Mouse (Mus musculus): ENCODE measurements around the gene Nr2c1.

Gene Nr2c1

DNA sequence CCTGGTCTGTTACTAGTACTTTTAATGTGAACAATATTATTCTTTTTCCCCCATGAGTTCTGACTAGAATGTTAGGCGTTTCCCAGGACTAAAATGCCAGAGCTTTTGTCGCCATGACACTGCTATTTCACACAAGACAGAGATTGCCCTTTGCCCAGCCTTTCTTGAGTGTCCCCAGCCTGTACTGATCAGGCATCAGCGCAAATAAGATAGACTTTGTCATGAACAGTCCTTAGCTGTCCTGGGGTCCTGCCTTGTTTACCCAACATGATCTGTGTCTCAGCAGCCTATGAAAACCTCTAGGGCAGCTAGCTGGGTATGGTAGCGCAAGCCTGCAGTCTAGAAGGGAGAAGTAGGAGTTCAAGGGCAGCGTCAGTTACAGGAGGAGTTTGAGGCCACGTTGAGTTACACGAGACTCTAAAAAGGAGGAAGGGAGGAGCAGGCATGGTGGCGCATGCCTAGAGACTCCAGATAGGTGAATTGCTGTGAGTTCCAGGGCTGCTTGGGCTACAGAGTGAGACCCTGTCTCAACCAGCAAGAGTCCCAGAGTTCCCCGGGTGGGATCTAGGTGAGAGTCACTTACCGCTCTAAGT, 8.8 kb upstream of the Nr2c1 start:
- no peak for DNase-seq (ENCODE audit: low spot score in 2 of 2)

DNA sequence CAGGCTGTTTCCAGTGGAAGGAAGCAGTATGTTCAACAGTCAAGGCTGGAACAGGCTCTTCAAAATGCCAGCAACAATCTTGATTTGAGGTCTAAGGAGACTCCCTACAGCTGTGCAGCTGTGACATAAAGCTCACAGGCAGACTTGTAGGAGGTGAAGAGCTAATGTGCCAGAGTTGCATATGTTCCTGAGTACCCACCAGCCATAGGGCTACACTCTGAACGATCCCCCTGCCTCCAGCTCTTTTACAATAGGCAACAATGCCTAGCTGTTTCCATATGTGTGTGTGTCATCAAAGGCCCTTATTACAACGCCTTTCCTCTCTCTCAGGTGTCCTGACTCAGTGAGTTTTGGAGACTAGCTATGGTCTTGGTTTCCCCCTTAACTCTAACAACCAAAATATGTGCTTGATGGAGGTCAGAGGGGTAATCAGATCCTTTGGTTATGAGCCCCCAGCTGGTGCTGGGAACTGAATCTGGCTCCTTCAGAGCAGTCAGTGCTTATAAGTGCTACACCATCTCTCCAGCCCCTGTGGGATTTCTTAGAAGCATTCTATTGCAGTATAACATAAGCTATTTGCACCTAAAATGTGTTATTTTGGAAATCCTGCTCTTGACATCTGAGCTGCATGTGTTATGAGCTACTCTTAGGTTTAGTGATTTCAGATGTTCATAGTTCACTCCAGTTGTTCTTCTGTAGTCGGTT, 7.4 kb upstream of the Nr2c1 start:
- no peak for DNase-seq (ENCODE audit: low spot score in 2 of 2)

DNA sequence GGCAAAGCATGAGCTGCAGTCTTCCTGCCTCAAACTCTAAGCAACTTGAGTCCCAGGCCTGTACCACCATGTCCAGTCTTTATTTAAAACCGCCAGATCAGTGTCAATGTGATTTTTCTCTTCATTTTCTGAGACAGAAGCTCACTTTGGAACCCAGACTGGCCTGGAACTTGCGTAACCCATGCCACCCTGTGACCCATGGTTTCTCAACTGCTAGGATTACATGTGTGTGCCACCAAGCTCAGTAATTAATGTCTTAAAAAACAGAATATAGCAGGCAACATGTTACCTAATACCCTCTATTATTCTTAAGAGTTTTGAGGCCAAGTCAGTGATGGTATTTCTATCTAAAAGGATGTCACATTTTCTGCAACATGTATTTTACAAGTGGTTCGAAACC, 5.4 kb upstream of the Nr2c1 start:
- no peak for DNase-seq (ENCODE audit: low spot score in 2 of 2)

DNA sequence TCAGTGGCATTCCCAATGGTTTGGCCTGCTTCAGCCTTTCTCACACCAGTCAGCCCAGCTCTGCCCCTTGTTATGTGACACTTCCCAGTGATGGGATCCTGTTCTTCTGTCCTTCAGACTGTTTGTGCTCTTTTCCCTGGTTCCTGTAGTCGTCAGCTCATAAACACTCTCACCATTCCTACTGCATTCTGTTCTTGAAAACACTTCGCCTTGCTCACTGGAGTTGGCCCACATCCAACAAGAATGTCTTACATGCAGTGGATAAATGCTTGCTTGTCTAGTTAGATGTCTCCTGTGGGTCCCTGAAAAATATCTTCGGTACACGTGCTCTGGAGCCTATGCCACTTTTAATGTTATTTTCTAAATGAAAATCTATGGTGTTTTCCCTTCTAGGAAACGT, 3.2 kb upstream of the Nr2c1 start:
- DNase-seq (ENCODE audit: low spot score in 2 of 2), result no peak

DNA sequence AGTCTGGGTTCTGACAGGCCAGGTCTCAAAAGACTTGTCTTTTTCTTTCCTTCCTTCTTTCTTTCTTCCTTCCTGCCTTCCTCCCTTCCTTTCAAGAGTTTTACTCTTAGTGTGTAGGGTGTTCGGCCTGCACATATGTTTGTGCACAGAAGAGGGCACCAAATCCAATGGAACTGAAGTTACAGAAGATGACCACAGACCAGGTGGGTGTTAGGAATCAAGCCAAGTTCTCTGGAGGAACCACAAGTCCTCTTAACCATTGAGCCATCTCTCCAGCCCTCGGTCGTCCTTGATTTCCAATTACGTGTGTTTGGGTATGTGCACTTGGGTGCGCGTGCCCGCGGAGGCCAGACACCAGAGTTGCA, 450 bp upstream of the Nr2c1 start:
- no peak for DNase-seq (ENCODE audit: low spot score in 2 of 2)

DNA sequence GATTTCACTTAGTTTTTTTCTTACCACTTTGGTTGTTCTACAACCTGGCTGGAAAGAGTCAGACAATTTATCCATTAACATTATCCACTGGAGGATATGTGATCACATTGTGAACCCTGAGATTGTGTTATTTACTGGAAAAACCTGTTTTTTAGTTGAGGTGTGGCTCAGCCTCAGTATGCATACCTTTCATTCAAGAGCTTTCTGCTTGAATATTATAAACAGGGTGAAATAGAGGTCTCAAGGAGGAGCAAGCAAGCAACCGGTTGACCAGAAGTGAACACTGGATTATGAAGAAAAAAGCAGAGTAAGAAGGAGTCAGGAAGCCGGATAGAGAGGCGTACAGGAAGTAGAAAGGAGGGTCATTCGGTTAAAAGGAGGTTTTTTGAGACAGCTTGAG, 3.7 kb downstream of the Nr2c1 start:
- DNase-seq (ENCODE audit: low spot score in 2 of 2), result no peak

DNA sequence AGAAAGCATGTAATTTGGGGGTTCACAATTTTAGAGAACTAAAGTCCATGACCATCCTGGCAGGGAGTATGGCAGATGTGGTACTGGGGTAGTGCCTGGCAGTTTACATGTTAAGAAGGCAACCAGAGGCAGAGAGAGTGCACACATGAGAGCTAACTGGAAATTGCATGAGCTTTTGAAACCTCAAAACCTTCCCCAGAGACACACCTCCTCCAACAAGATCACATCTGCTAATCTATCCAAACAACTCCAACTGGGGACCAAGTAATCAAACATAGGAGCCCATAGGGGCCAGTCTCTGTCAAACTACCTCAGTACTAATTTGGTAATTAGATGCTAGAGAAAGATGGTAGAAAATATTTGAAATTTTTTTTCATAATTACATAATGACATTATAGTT, 6.0 kb downstream of the Nr2c1 start:
- DNase-seq (ENCODE audit: low spot score in 2 of 2), result no peak

DNA sequence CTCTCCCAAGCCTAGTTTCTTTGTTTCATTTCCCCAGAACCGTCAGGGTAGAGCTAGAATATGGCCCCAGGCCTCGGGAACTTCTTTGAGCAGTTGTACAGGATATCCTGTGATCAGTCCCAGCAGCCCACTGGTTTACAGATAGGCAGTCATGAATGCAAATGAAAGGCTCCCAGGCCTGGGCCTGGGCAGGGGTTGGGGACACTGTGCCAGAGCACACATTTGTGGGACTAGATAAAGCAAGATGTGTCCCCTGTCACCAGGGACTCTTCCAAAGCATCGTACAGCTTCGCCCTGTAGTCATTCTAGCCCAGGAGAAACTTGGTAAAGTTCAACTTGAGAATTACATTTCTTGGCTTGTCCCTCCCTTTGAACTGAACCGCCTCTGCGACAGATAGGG, 11.1 kb downstream of the Nr2c1 start:
- DNase-seq (ENCODE audit: low spot score in 2 of 2), result no peak

DNA sequence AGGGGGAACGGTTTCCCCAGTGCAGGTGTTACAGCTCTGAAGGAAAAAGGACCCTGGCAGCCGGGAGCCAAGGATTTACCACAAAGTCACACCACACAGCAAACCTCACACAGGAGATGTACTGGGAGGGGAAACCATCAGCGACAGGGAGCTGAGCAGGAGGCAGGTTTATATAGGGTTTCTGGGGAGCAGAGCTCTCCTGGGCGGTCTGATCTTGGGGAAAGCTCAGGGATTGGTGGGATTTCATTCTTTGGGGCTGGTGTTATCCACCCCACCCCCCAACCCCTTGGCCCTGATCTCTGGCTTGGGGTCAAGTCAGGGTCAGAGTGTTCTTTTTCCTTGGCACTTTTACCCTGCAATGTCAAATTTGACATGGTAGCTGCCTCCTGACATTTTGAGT, 11.6 kb downstream of the Nr2c1 start:
- DNase-seq (ENCODE audit: low spot score in 2 of 2), result no peak

DNA sequence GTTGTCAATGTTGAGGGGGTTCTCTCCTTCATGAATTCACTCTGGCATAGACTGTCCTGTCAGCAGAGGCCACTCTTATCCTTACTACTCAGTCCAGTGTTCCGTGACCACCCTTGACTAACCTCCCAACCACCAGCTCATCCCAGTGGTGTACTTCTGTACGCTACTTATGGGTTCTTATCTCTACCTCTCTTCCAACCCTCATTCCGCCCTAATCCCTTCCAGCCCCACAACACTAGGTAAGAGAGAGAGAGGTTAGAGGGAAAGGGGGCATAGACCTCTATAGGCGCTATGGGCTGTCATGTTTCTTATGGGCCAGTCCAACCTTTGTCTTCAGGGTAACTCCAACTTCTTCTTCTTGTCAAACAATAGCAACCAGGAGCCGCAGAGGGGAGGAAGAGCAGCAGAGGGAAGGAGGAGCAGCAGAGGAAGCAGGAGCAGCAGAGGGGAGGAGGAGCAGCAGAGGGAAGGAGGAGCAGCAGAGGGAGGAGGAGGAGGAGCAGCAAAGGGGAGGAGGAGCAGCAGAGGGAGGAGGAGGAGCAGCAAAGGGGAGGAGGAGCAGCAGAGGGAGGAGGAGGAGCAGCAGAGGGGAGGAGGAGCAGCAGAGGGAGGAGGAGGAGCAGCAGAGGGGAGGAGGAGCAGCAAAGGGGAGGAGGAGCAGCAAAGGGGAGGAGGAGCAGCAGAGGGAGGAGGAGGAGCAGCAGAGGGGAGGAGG, 13.4 kb downstream of the Nr2c1 start:
- no peak for DNase-seq (ENCODE audit: low spot score in 2 of 2)

DNA sequence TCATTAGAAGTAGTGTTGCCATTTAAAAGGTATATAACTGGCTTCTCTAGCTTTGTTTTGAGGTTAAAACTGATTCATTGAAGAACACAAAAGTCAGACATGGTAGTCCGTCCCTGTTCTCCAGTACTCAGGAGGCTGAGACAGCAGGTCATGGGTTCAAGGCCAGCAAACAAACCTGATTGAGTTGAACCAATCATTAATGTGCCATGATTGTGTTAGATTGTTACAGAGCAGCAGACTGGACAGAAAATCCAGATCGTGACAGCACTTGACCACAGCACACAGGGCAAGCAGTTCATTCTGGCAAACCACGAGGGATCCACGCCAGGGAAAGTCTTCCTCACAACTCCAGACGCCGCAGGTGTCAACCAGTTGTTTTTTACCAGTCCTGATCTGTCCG, 14.2 kb downstream of the Nr2c1 start:
- DNase-seq (ENCODE audit: low spot score in 2 of 2), result no peak

DNA sequence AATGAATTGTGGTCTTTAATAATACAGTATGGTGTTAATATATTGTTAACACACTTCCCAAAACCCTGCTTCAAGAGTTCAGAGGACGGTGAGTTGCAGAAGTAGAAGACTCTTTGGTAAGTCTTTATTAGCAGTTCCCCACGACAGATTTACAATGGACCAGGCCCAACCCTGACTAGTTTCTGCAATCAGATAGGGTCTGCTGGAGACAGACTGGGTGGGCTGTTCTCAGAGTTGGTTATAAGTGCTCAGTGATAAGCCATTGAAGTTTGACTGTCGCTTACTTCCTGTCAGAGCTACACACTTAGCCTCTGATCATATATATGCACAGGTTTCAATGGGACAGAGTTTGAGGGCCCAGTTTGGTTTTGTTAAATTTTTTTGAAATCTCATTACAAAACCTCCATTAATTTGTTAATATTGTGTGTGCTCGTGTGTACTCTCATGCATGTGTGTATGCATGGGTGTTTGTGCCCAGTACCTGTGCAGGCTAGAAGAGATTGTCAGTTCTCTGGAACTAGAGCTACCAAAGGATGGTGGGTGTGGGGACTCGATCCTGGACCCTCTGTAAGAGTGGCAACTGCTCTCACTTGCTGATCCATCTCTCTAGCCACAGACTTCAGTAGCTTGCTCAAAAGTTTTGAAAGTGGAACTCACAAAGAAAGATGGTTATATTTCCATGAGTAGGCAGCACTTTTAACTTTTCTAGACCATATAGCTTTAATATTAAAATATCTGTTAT, 16.5 kb downstream of the Nr2c1 start:
- DNase-seq (ENCODE audit: low spot score in 2 of 2), result no peak

DNA sequence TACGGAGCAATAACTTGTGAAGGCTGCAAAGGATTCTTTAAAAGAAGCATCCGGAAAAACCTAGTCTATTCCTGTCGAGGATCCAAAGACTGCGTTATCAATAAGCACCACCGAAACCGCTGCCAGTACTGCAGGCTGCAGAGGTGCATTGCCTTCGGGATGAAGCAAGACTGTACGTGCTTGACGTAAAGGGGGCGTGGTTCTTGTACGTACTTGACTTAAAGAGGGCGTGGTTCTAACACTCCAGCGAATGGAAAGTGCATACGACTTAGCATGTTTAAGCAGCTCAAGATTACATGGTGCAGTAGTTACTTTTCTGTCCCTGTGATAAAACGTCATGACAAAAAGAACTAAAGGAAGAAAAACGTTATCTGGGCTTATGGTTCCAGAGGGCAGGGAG, 17.6 kb downstream of the Nr2c1 start:
- no peak for DNase-seq (ENCODE audit: low spot score in 2 of 2)

DNA sequence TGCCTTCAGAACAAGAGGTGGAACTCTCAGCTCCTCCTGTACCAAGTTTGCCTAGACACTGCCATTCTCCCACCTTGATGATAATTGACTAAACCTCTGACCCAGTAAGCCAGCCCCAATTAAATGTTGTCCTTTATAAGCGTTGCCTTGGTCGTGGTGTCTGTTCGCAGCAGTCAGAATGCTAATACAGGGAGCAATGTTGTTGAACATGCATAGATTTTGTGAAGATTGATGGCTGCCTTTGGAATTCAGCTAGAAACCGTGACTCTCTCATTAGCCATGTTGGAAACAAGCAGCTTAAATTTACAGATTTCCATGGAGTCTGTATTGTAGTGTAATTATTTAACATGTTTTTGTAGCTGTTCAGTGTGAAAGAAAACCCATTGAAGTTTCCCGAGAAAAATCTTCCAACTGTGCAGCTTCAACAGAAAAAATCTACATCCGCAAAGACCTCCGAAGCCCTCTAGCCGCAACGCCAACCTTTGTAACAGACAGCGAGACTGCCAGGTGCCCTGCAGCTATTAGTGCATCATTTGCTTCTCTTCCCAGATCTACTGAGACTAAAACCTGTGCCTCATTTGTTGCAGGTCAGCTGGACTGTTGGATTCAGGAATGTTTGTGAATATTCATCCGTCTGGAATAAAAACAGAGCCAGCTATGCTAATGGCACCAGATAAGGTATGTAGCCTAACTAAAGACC, 19.4 kb downstream of the Nr2c1 start:
- DNase-seq (ENCODE audit: low spot score in 2 of 2), result no peak

DNA sequence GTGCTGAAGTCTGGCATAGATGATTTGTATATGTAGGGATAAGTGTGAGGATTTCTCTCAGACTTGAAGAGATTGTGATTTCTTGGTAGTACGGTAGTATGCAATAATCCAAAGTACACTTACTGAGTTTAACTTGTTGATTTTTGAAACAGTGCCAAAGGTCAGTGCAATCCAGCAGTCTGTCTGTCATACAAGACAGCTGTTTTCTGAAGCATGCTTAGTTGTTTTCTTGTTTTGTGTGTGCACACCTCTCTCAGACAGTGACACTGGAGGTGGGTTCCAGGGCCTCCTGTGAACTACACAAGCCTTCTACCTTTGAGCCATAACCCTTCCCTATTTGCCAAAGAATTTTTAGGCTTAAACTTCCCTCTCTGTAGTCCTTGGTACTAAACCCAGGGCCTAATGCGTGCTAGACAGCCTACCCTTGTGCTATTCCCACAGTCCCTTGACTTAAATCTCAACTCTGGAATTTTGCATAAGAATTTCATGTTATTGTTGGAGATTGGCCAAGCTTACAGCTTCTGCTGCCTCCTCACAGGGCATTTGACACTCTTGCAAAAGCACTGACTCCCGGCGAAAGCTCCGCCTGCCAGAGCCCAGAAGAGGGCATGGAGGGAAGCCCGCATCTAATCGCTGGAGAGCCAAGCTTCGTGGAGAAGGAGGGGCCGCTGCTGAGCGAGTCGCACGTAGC, 23.8 kb downstream of the Nr2c1 start:
- DNase-seq (ENCODE audit: low spot score in 2 of 2), result no peak

DNA sequence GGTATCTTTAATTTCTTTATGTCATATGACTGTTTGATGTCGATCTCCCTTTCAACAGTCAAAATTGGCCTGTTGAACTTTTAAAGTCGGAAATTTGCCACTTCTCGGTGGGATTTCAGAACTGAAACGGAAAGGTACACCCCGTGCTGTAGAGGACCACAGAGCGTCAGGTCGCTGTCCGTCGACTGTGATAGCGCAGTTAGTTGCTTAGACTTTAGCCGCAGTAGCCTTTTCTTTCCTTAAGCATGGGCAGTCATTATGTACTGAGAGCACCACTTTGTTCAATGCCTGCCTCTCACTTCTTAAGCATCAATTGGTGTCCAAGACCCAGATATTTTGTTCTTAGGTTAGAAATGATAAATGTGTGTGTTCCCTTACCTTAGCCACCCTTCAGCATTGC, 24.3 kb downstream of the Nr2c1 start:
- no peak for DNase-seq (ENCODE audit: low spot score in 2 of 2)

DNA sequence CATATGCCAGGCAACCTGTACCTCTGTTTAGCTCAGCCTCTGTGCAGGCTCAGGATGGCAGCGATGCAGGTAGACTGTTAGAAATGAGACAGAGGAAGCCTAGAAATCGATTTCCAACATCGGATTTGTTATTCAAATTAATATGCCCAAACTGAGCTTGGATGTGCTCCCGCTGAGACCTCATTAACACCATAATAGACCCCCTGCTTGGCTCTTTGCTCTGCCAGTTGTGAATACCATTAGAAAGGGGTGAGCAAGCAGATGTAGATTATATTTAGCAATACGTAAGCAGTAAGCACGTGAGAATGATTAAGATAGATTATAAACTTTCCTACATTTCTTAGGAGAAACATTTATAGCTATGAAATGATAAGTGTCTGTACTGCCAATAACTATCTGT, 24.9 kb downstream of the Nr2c1 start:
- no peak for DNase-seq (ENCODE audit: low spot score in 2 of 2)

DNA sequence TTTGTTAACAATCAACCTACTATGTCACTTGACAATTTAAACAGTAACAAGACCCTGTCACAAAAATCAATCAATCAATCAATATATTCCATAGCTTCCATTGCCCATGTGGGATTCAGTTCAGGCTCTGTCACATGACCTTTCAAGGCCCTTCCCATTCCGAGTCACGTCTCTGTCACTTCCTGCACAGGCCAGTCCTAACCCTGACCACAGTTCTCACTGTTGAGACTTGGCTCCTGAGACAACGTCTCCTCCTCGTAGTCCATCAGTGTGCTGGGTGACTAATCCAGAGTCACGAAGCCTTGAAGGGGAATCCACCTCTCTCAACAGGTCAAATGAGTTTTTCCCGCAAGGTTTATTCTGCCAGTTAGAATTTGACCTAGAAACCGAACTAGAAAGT, 26.8 kb downstream of the Nr2c1 start:
- no peak for DNase-seq (ENCODE audit: low spot score in 2 of 2)

DNA sequence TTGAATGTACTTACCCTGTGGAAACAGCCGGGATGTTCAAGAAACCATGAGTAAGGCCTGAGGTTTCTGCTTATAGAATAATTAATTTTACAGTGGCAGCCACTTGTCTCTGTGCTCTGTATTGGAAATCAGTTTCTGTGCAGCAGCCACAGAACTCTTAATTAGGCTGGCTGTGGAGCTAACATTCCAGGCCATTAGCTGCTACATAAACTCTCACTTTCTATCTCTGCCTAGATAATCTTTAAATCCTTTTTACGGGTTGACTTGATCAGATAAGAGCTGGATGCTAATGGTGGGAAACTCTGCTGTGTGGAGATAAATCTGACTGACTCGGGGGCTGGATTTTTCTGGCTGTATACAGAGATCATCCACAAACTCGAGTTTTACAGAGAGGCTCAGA, 35.4 kb downstream of the Nr2c1 start:
- DNase-seq (ENCODE audit: low spot score in 2 of 2), result no peak

DNA sequence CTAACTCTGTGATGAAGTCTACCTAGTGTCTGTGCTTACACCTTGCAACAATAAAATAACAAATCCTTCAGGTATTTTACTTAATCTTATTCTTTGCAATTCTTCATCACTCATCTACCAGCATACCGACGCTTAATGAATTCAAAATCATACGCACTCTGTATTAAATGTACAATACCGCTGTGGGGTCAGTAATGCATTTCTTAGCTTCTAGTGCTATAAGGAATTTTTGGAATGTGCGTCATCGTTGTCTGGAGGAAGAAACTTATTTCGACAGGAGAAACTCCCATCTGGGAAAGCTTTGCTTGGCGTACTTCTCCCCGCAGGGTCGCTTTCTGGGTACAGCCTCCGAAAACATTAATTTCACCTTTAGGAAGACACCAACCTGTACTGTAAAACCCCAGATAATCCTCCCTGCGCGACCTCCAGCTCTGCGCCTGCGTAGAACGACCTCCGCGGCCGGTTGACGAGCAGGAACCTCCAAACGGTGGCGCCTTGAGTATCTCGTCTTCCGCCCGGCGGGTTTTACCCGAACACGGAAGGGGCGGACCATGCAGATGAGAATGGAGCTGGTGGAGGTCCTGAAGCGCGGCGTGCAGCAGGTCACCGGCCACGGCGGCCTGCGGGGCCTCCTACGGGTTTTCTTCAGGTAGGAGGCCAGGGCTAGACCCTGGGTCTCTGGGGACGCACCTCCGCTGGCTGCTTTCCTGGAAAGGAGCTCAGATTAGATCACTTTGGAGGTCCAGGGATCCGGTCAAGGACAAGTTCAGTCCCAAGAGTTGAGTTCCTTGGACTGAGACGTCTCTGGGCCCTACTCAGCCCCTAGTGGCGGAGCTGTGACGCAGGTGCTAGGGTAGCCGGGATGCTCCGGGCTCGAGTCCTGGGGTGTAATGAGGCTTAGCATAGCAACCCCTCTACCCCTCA, 50.9 kb downstream of the Nr2c1 start, which contains the start of gene Ndufa12:
Ndufa12 (plus strand) TSS at position 239 of the 924 bp plus-strand sequence.
- DNase-seq (ENCODE audit: low spot score in 2 of 2), result peak; percentile 96 to 97

Data from frontal cortex, postnatal 36 days (tissue).